Mouse (Mus musculus): ENCODE measurements at regions not wholly inside any gene's neighbourhood (a gene's known extent, or its start where the extent isn't known, plus 50 kb on each side); places are given as distances from the start of the nearest gene placed in this dataset.
"Not testable (repeated sequence)": the region's sequence is repeated elsewhere in the genome, so short reads cannot be mapped to it uniquely, and the experiment has no call there.

DNA sequence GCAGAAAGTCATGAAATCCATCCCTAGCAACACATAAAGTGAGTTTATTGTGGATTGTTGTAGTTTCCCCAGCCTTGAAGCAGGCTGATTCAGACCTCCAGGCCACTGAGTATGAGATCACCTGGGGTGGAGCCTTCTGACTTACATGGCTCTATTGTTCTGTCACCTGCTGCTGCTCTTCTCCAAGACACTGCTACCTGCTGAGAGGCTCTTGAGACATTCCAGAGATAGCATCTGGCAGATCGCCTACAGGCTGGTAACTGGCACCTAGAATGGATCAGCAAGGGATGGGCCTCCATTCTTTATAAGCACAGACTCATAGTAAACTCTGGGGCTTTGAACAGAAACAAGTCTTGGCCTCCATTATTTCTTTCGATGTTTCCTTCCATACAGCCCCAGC lies 289.2 kb downstream of the Aasdhppt start:
- Histone ChIP-seq H3K9me3 (ENCODE audit: low read length) (no peaks in the 10 kb centered on the region), H3K4me3 (ENCODE audit: low read depth, low read length) (no peak overlapping the region), H3K27me3 (ENCODE audit: insufficient read depth, low read length) (no peaks in the 10 kb centered on the region), H3K4me2 (ENCODE audit: low read depth, low read length, poor library complexity, severe bottlenecking) (no peak overlapping the region), H3K27ac (ENCODE audit: low read depth, low read length) (no peak overlapping the region), H3K4me1 (ENCODE audit: insufficient read depth, low read length) (no peaks in the 10 kb centered on the region), H3K9ac (replicated peaks; ENCODE audit: low read length, poor library complexity, severe bottlenecking) (no peak overlapping the region), H3K36me3 (ENCODE audit: insufficient read depth, low read length) (no peaks in the 10 kb centered on the region)
- DNase-seq (ENCODE audit: low spot score) = no peak
- 77% methylated on average over 2 of the region's 2 CpGs for WGBS
- no peak for TF ChIP-seq CTCF (IDR thresholded peaks at IDR 0.05)
- ATAC-seq (ENCODE audit: low FRiP score) = no peak

DNA sequence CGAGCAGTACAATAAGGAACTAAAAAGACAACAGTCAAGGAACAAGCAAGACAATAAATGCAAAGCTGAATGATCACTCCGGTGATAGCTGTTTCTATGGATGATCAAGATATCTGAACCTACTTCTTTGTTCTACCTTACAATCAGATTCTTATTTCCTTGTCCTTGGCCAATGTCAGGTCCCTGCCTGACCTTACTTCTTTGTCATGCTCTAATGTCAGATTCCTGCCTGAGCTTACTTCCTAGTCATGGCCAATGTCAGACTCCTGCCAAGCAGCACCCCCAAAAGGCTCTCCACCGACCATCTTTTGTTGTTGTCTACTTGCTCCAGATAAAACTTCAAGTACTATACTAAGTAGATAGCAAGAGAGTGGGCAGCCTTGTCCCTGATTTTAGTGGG lies 312.6 kb downstream of the Aasdhppt start:
- no peaks in the 10 kb centered on the region for H3K27me3 ChIP-seq (ENCODE audit: insufficient read depth, low read length)
- no peaks in the 10 kb centered on the region for H3K36me3 ChIP-seq (ENCODE audit: insufficient read depth, low read length)
- no peaks in the 10 kb centered on the region for H3K4me1 ChIP-seq (ENCODE audit: insufficient read depth, low read length)
- no peak overlapping the region for H3K4me3 ChIP-seq (ENCODE audit: low read depth, low read length)
- WGBS = 78% methylated on average over 3 of the region's 3 CpGs
- peaks cover 4% of the 10 kb centered on the region; the same call in 1 of the 2 replicates for H3K9me3 ChIP-seq (ENCODE audit: low read length)
- DNase-seq (ENCODE audit: low spot score) = no peak
- no peak overlapping the region for H3K4me2 ChIP-seq (ENCODE audit: low read depth, low read length, poor library complexity, severe bottlenecking)
- ATAC-seq (ENCODE audit: low FRiP score) = no peak
- TF ChIP-seq CTCF (IDR thresholded peaks at IDR 0.05) = no peak
- no peak overlapping the region for H3K9ac ChIP-seq (replicated peaks; ENCODE audit: low read length, poor library complexity, severe bottlenecking)
- H3K27ac ChIP-seq (ENCODE audit: low read depth, low read length) = no peak overlapping the region

DNA sequence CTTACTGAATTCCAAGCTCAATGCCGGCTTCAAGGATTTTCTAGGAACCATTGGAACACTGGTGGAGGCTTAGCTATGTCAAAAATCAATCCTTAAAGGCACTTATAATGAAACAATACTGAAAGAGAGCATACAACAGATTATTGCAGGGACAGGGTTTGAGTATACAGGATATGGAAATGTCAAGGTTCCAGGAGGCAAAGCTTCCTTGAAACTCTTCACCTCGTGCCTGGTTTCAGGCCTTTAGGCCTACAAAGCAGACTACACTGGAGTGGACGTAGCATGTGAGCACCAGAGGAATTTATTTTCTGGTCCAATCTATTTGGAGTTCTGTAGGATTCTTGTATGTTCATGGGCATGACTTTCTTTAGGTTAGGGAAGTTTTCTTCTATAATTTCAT lies 320.9 kb downstream of the Aasdhppt start:
- H3K4me3 ChIP-seq (ENCODE audit: low read depth, low read length); H3K9me3 ChIP-seq (ENCODE audit: low read length); ATAC-seq (ENCODE audit: low FRiP score); H3K9ac ChIP-seq (replicated peaks; ENCODE audit: low read length, poor library complexity, severe bottlenecking); H3K27ac ChIP-seq (ENCODE audit: low read depth, low read length); H3K36me3 ChIP-seq (ENCODE audit: insufficient read depth, low read length); H3K27me3 ChIP-seq (ENCODE audit: insufficient read depth, low read length); DNase-seq (ENCODE audit: low spot score); H3K4me2 ChIP-seq (ENCODE audit: low read depth, low read length, poor library complexity, severe bottlenecking); H3K4me1 ChIP-seq (ENCODE audit: insufficient read depth, low read length): not testable (repeated sequence)
- 68% methylated on average over 3 of the region's 3 CpGs for WGBS

DNA sequence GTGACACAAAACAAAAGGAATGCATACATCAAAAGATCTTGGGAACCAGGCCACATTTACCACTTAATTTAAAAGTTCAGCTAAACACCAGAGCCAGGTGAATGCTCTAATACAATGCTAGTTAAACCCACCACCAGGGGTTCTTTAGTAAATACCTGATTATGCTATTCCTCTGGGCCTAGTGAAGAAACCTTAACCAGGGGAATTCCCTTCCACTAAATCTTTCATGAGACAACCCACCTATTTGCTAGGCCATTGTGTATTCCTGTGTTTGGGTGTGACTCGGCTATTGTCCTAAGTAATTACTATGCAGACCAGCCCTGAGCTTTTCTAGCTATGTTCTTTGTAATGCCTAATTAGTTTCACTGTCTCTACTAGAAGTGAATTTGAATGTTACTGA lies 321.3 kb downstream of the Aasdhppt start:
- WGBS = 84% methylated on average over 1 of the region's 1 CpGs
- not testable (repeated sequence) for H3K9ac ChIP-seq (replicated peaks; ENCODE audit: low read length, poor library complexity, severe bottlenecking); H3K27ac ChIP-seq (ENCODE audit: low read depth, low read length); H3K27me3 ChIP-seq (ENCODE audit: insufficient read depth, low read length); H3K4me3 ChIP-seq (ENCODE audit: low read depth, low read length); DNase-seq (ENCODE audit: low spot score); H3K4me1 ChIP-seq (ENCODE audit: insufficient read depth, low read length); H3K36me3 ChIP-seq (ENCODE audit: insufficient read depth, low read length); ATAC-seq (ENCODE audit: low FRiP score); H3K4me2 ChIP-seq (ENCODE audit: low read depth, low read length, poor library complexity, severe bottlenecking); H3K9me3 ChIP-seq (ENCODE audit: low read length)
